Mouse (Mus musculus) mature B cell (primary cell): ENCODE data around the gene Tbce.

Source experiments
- in situ Hi-C: fragments of 300-500 bp; cut with MboI; formaldehyde crosslinking; loops from 2 replicates; pipeline ENCODE4 v1.14.3; 2019

Tbce gene

GRCm38 (mm10) chr13:14039292-14039965 lies at the start of gene Tbce:
TSS of gene Tbce (minus strand) at chr13:14039638.
- in situ Hi-C loops, result no loop called here

- in situ Hi-C loops, result no loop called here
These were observed 49.2 kb upstream of the Tbce start for GRCm38 (mm10) chr13:14088669-14089068.

GRCm38 (mm10) chr13:14075326-14075725 lies 35.9 kb upstream of the Tbce start:
- in situ Hi-C loops, result no loop called here

- in situ Hi-C loops, result loop anchor here (25.0 kb wide), 1 partner anchor 538 kb away; the partner anchor contains the start of genes Mrpl32 and Psma2
These were observed 34.9 kb upstream of the Tbce start for GRCm38 (mm10) chr13:14074371-14074770.

GRCm38 (mm10) chr13:14069291-14069690 lies 29.9 kb upstream of the Tbce start:
- in situ Hi-C loops, result loop anchor here (25.0 kb wide), 1 partner anchor 543 kb away; the partner anchor contains the start of genes Mrpl32 and Psma2

GRCm38 (mm10) chr13:14068035-14068434 lies 28.6 kb upstream of the Tbce start:
- in situ Hi-C loops, result loop anchor here (25.0 kb wide), 1 partner anchor 544 kb away; the partner anchor contains the start of genes Mrpl32 and Psma2

GRCm38 (mm10) chr13:14065701-14066100 lies 26.3 kb upstream of the Tbce start:
- in situ Hi-C loops, result loop anchor here (25.0 kb wide), 1 partner anchor 547 kb away; the partner anchor contains the start of genes Mrpl32 and Psma2

GRCm38 (mm10) chr13:14065028-14065380 lies 25.6 kb upstream of the Tbce start:
- in situ Hi-C loops, result loop anchor here (25.0 kb wide), 1 partner anchor 547 kb away; the partner anchor contains the start of genes Mrpl32 and Psma2

- in situ Hi-C loops, result loop anchor here (25.0 kb wide), 1 partner anchor 548 kb away; the partner anchor contains the start of genes Mrpl32 and Psma2
These were observed 25.0 kb upstream of the Tbce start for GRCm38 (mm10) chr13:14064341-14065027.

GRCm38 (mm10) chr13:14063942-14064271 lies 24.5 kb upstream of the Tbce start:
- in situ Hi-C loops, result loop anchor here (25.0 kb wide), 1 partner anchor 548 kb away; the partner anchor contains the start of genes Mrpl32 and Psma2

- in situ Hi-C loops, result loop anchor here (25.0 kb wide), 1 partner anchor 549 kb away; the partner anchor contains the start of genes Mrpl32 and Psma2
These were observed 23.8 kb upstream of the Tbce start, which contains the start of the genes Arid4b and Ggps1 for GRCm38 (mm10) chr13:14063013-14063941. TSS of gene Arid4b (plus strand) at chr13:14063232. TSS of gene Ggps1 (minus strand) at chr13:14063488.

- in situ Hi-C loops, result loop anchor here (25.0 kb wide), 1 partner anchor 550 kb away; the partner anchor contains the start of genes Mrpl32 and Psma2
These were observed 23.0 kb upstream of the Tbce start for GRCm38 (mm10) chr13:14062209-14063012.

GRCm38 (mm10) chr13:14059582-14059981 lies 20.1 kb upstream of the Tbce start:
- in situ Hi-C loops, result loop anchor here (25.0 kb wide), 1 partner anchor 553 kb away; the partner anchor contains the start of genes Mrpl32 and Psma2

GRCm38 (mm10) chr13:14056801-14057200 lies 17.4 kb upstream of the Tbce start:
- in situ Hi-C loops, result loop anchor here (25.0 kb wide), 1 partner anchor 556 kb away; the partner anchor contains the start of genes Mrpl32 and Psma2

- in situ Hi-C loops, result loop anchor here (25.0 kb wide), 1 partner anchor 562 kb away; the partner anchor contains the start of genes Mrpl32 and Psma2
These were observed 10.4 kb upstream of the Tbce start for GRCm38 (mm10) chr13:14049878-14050277.

GRCm38 (mm10) chr13:14044521-14044920 lies 5.1 kb upstream of the Tbce start:
- in situ Hi-C loops, result no loop called here

GRCm38 (mm10) chr13:14043851-14044250 lies 4.4 kb upstream of the Tbce start:
- in situ Hi-C loops, result no loop called here

GRCm38 (mm10) chr13:14040186-14040585 lies 748 bp upstream of the Tbce start:
- in situ Hi-C loops, result no loop called here

GRCm38 (mm10) chr13:14038911-14039291 lies 537 bp downstream of the Tbce start:
- in situ Hi-C loops, result no loop called here

- in situ Hi-C loops, result no loop called here
These were observed 3.4 kb downstream of the Tbce start for GRCm38 (mm10) chr13:14035875-14036630.
